Mouse (Mus musculus) cortical plate, adult 2 months (tissue): ENCODE measurements around the gene Rrp12.

Experiments used
- CTCF ChIP-seq: fragments of 200-500 bp; IDR thresholded peaks from 2 replicates; pipeline ENCODE4 v1.5.1; 2011; ENCODE audit warnings: mild to moderate bottlenecking, control low read depth, low read length; ENCODE audit not compliant: insufficient read depth; ENCODE audit errors: extremely low read depth
- POLR2A ChIP-seq: fragments of 200-500 bp; IDR thresholded peaks from 2 replicates; pipeline ENCODE4 v1.6.1; 2011; ENCODE audit warnings: mild to moderate bottlenecking, low read length, control low read depth; ENCODE audit not compliant: insufficient read depth; ENCODE audit errors: extremely low read depth

GRCm38 (mm10) chr19:41919471-41919870 lies 23.5 kb upstream of the Rrp12 start:
- TF ChIP-seq CTCF (no peak), POLR2A (no peak)
